Mouse (Mus musculus) midbrain, embryonic 12.5 days (tissue): ENCODE measurements around the gene Fermt2. TPM values are rescaled to one million over a fixed set of nuclear protein-coding genes. Genes with fewer than 3 reads are reported as not detected.
"Not testable (repeated sequence)": the region's sequence is repeated elsewhere in the genome, so short reads cannot be mapped to it uniquely, and the experiment has no call there.

Source experiments
- ATAC-seq: fragments of 200-750 bp; cut with Nextera tagmentation; 2 replicates; pipeline ENCODE4 v1.8.0; 2017; ENCODE audit warnings: low read depth, moderate TSS enrichment, moderate library complexity; ENCODE audit not compliant: low FRiP score
- H3K27ac ChIP-seq: fragments of 300-500 bp; sonication (generic); replicated peaks from 2 replicates; pipeline ENCODE4 v1.5.1; 2016; ENCODE audit warnings: mild to moderate bottlenecking
- H3K27me3 ChIP-seq: fragments of 300-500 bp; sonication (generic); 2 replicates; pipeline ENCODE4 v1.6.1; 2016; ENCODE audit warnings: mild to moderate bottlenecking
- H3K36me3 ChIP-seq: fragments of 300-500 bp; sonication (generic); 2 replicates; pipeline ENCODE4 v1.6.1; 2016
- H3K4me1 ChIP-seq: fragments of 300-500 bp; sonication (generic); 2 replicates; pipeline ENCODE4 v1.6.1; 2016
- H3K4me2 ChIP-seq: fragments of 300-500 bp; sonication (generic); replicated peaks from 2 replicates; pipeline ENCODE4 v1.6.1; 2016; ENCODE audit warnings: mild to moderate bottlenecking, moderate library complexity
- H3K4me3 ChIP-seq: fragments of 300-500 bp; sonication (generic); 2 replicates; pipeline ENCODE4 v1.5.1; 2016; ENCODE audit warnings: mild to moderate bottlenecking
- H3K9ac ChIP-seq: fragments of 300-500 bp; sonication (generic); replicated peaks from 2 replicates; pipeline ENCODE4 v1.6.1; 2016; ENCODE audit warnings: mild to moderate bottlenecking, moderate library complexity
- H3K9me3 ChIP-seq: fragments of 300-500 bp; sonication (generic); 2 replicates; pipeline ENCODE4 v1.6.1; 2016; ENCODE audit warnings: mild to moderate bottlenecking
- WGBS: fragments of 180-500 bp; shearing (Covaris S2); methylation state at CpG from one replicate; pipeline ENCODE4 v1.1.7; 2016; 5-methylcytosine and 5-hydroxymethylcytosine counted together
- polyA plus RNA-seq: library from polyadenylated mRNA; unstranded; fragments of >200 nt; fragmentation: Nextera tagmentation; extraction: Ambion mirVana; gene quantifications from 2 replicates; pipeline ENCODE4 v1.2.1, GENCODE M21; 2016

Gene Fermt2
- polyA plus RNA-seq, 1 experiment from 2014 or later = 72.1 TPM

DNA sequence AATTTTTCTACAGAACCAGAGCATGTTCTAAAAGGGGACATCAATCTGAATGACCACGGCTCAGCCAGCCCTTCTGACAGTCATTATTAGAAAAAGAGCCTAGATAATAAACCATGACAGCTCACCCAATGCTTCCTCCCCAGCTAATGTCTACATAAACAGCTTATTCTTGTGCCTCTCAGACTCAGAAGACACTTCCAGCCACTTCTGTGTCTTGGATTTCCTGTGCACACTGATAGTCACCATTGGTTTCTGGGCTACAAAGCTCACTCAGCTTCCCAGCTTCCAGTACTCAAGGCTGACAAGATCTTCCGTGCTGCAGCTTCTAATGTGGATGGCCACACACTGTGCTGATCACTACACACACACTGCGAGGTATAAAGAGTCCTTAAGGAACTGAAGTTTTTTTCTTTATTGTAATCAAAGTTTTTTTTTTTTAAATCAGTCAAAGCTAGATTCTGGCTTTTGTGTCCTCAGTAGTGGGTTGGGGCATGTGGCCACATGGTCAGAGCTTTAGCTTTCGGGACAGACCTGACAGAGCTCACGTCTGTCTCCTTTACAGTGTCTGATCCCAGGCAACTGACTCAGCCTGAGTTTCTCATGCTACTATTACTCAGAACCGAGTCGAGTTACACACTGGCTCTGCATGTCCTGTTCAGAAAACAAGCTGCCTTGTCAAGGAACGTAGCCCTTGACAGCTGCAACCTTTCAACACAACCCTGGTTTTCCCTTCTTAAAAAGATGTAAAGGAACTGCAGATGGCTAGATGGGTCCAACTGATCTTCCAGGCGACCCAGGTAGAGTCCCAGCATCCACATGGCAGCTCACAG, 50.7 kb downstream of the Fermt2 start:
- WGBS = 75% methylated on average over 9 of the region's 9 CpGs
- Histone ChIP-seq H3K4me2 (no peak overlapping the region), H3K36me3 (peaks cover 37% of the 10 kb centered on the region), H3K4me1 (no peaks in the 10 kb centered on the region), H3K9me3 (no peaks in the 10 kb centered on the region), H3K27me3 (no peaks in the 10 kb centered on the region), H3K4me3 (no peak overlapping the region), H3K27ac (no peak overlapping the region), H3K9ac (no peak overlapping the region)
- ATAC-seq = no peak

DNA sequence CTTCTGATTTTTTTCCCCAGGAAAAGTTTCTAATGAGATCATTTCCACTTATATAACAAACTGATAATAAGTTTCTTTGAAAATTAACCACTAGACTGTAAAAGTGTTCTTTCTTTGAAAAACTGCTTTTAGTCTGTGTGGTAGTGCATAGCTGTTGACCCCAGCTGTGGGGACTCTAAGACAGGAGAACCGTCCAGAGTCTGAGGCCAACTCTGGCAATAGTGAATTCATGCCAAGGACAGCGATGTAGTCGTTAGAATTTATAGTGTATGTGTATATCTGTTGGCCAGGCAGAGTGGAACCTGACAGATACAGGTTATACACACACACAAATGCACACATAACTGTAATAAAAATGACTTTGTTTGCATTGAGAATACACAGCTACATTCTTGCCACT, 51.4 kb downstream of the Fermt2 start:
- Histone ChIP-seq H3K27me3 (no peaks in the 10 kb centered on the region), H3K27ac (no peak overlapping the region), H3K9me3 (no peaks in the 10 kb centered on the region), H3K9ac (no peak overlapping the region), H3K4me3 (no peak overlapping the region), H3K4me2 (no peak overlapping the region), H3K4me1 (no peaks in the 10 kb centered on the region), H3K36me3 (peaks cover 37% of the 10 kb centered on the region)
- ATAC-seq = no peak
- WGBS = 81% methylated on average over 3 of the region's 3 CpGs

DNA sequence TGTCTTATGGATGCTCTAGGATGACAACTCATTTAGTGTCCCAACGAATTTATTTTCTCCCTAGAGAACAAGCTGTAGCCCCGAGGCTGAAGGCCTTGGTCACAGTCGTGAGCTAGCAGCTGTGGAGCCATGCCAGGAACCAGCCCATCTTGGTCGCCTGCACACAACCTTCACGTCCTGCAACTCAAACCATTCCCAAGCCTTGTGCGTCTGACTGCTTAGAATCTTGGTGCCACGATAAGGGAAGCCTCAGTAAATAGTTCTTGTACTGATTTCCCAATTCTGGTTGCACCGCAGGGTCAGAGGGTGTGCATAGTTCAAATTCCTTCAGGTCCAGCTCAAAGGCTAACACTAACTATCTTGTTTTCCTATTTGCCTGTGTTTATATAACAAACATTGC, 52.3 kb downstream of the Fermt2 start:
- Histone ChIP-seq H3K9me3 (no peaks in the 10 kb centered on the region), H3K27me3 (no peaks in the 10 kb centered on the region), H3K27ac (no peak overlapping the region), H3K9ac (no peak overlapping the region), H3K4me1 (no peaks in the 10 kb centered on the region), H3K4me3 (no peak overlapping the region), H3K36me3 (peaks cover 43% of the 10 kb centered on the region), H3K4me2 (no peak overlapping the region)
- 67% methylated on average over 8 of the region's 8 CpGs for WGBS
- no peak for ATAC-seq

DNA sequence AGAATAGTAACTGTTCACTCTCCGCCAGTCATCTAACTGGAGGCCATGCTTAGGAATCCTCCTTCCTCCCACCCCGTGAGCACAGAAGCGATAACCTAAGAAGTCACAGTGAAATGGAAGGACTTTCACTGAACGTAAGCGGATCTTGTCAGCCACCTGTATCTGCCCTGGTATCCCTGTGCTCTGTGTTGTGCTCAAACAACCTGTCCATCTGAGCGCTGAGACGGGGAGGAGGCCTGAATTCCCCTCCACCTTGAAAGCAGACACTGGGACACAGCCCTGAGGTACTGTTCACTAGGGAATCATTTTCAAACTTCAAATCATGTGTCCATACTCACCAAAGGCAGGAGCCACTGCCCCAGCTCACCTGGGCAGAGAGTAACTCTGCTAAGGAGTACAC, 52.9 kb downstream of the Fermt2 start:
- Histone ChIP-seq H3K27me3 (no peaks in the 10 kb centered on the region), H3K36me3 (peaks cover 45% of the 10 kb centered on the region), H3K9me3 (no peaks in the 10 kb centered on the region), H3K27ac (no peak overlapping the region), H3K9ac (no peak overlapping the region), H3K4me1 (no peaks in the 10 kb centered on the region), H3K4me2 (no peak overlapping the region), H3K4me3 (no peak overlapping the region)
- 92% methylated on average over 7 of the region's 7 CpGs for WGBS
- no peak for ATAC-seq

DNA sequence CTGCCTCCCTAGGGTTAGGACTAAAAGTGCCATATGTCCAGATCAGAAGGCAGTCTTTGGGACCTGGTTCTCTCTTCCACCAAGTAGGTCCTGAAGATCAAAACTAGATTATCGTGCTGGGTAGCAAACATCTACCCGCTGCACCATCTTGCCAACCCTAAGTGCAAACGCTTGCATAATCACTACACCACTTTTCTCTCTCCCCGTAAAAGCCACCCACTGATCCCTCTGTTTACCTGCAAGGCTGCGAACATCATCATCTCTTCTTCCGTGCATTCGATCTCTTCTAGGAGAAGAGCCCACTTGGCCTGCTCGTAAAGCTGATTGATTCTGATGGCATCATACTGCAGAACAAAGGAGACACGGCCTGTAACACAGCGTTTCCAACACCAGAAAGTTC, 57.4 kb downstream of the Fermt2 start:
- Histone ChIP-seq H3K9ac (no peak overlapping the region), H3K9me3 (peaks cover 5% of the 10 kb centered on the region; the same call in 1 of the 2 replicates), H3K27me3 (no peaks in the 10 kb centered on the region), H3K27ac (no peak overlapping the region), H3K36me3 (peaks cover 59% of the 10 kb centered on the region), H3K4me2 (no peak overlapping the region), H3K4me1 (no peaks in the 10 kb centered on the region), H3K4me3 (no peak overlapping the region)
- 97% methylated on average over 10 of the region's 10 CpGs for WGBS
- no peak for ATAC-seq

DNA sequence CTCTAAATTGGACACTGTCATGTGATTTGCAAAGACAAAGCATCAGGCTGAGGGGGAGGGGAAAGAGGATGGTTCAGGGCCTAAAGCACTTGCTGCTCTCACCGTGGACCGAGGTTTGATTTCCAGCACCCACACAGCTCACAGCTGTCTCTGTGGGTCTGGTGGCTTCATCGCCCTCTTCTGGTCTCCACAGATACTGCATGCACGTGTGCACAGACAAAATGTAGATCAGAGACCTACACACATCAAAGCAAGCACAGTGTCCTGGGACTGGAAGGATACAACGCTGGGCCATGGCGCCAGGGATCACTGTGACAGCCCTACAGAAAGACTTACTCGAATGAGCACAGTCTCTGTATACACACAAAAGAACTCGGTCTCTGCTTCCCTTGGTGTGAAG, 60.5 kb downstream of the Fermt2 start:
- Histone ChIP-seq H3K27me3 (no peaks in the 10 kb centered on the region), H3K36me3 (peaks cover 69% of the 10 kb centered on the region), H3K4me3 (no peak overlapping the region), H3K9me3 (peaks cover 5% of the 10 kb centered on the region; the same call in 1 of the 2 replicates), H3K4me1 (peaks cover 1% of the 10 kb centered on the region; the same call in 1 of the 2 replicates), H3K4me2 (no peak overlapping the region), H3K27ac (no peak overlapping the region), H3K9ac (no peak overlapping the region)
- WGBS = 90% methylated on average over 8 of the region's 8 CpGs
- no peak for ATAC-seq

DNA sequence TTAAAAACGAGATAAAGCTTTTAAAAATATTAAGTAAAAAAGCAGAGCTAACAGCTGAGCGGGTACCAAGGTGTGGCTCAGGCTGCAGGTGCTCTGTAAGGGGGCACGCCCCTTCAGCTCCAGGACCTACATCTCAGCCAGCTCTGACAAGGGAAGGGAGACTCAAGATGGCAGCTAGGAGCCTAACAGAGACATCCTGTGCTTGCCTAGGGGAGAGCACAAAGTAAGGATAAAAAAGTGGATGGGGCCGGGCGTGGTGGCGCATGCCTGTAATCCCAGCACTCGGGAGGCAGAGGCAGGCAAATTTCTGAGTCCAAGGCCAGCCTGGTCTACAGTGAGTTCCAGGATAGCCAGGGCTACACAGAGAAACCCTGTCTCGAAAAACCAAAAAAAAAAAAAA, 63.5 kb downstream of the Fermt2 start:
- peaks cover 24% of the 10 kb centered on the region for H3K4me1 ChIP-seq
- WGBS = 94% methylated on average over 7 of the region's 8 CpGs
- peaks cover 61% of the 10 kb centered on the region for H3K36me3 ChIP-seq
- not testable (repeated sequence) for H3K9ac ChIP-seq, H3K27ac ChIP-seq, H3K27me3 ChIP-seq, ATAC-seq, H3K4me3 ChIP-seq, H3K4me2 ChIP-seq, H3K9me3 ChIP-seq

DNA sequence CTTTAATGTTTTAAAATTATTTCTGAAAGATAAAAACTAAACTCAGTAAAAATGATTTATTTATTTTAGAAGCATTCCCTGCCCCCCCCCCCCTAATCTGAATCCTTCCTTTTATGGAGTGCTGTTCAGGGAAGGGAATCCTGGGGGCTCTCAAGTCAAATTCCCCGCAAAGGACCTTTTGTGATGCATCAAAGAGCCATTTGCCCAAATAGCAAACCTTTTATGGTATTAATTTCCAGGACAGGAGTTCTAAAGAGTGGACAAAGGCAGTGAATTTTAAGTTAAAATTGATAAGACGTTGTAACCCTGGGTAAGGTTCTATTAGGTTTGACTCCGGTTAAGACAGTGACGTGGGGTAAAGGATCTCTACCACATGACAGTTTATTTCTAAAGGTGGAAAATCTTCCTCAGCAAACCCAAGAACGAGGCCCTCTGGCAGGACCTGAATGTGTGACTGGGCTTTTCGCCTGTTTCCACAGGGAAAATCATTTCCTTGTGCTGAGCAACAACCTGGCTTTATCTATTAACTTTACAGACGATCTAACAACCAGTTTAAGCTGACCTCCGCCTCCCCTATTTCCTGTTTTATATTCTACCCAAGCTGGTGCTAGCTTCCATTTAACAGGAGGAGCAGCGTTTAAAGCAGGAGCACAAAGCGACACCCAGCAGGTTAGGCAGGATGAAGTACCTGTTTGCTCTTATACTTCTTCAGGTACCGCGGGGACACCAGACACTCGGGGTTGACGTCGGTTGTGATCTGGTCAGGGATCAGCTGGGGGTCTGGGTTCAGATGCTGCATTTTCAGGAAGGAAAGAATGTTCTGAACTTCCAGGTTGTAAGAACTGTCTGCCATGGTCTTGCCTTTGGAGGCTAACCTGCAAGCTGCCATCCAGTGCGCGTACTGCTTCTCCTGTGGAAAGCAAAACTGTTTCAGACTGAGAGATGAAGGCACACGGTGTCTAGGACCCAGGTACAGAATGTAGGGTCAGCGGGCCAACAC, 65.6 kb downstream of the Fermt2 start:
- H3K4me2 ChIP-seq = no peak overlapping the region
- H3K36me3 ChIP-seq = peaks cover 58% of the 10 kb centered on the region
- H3K9me3 ChIP-seq = peaks cover under 1% of the 10 kb centered on the region; the same call in 1 of the 2 replicates
- no peak overlapping the region for H3K9ac ChIP-seq
- H3K27ac ChIP-seq = no peak overlapping the region
- no peak for ATAC-seq
- peaks cover 24% of the 10 kb centered on the region for H3K4me1 ChIP-seq
- WGBS = 66% methylated on average over 19 of the region's 19 CpGs
- H3K4me3 ChIP-seq = no peak overlapping the region
- no peaks in the 10 kb centered on the region for H3K27me3 ChIP-seq

DNA sequence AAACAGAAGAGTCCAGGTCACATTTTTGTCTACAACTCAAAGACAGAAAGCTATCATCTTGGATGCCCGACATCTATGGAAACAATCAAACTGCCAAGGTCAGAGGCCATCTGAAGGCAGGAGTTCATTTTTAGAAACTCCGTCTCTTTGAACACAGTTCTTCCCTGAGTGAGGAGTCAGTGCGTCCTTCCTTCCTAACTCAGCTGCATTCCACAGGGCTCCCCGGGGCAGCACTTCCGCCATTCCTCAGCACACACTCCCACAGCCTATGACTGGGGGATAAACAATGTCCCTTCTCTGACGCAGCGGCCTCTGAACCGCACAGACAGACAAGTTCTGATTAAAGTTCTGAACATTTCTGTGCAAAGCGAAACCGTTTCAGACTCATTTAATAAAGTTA, 66.3 kb downstream of the Fermt2 start:
- Histone ChIP-seq H3K4me2 (no peak overlapping the region), H3K36me3 (peaks cover 54% of the 10 kb centered on the region), H3K9me3 (no peaks in the 10 kb centered on the region), H3K4me1 (peaks cover 24% of the 10 kb centered on the region), H3K27ac (peak overlapping the region; percentile 73), H3K4me3 (no peak overlapping the region), H3K27me3 (no peaks in the 10 kb centered on the region), H3K9ac (no peak overlapping the region)
- ATAC-seq = no peak
- 16% methylated on average over 10 of the region's 10 CpGs for WGBS

DNA sequence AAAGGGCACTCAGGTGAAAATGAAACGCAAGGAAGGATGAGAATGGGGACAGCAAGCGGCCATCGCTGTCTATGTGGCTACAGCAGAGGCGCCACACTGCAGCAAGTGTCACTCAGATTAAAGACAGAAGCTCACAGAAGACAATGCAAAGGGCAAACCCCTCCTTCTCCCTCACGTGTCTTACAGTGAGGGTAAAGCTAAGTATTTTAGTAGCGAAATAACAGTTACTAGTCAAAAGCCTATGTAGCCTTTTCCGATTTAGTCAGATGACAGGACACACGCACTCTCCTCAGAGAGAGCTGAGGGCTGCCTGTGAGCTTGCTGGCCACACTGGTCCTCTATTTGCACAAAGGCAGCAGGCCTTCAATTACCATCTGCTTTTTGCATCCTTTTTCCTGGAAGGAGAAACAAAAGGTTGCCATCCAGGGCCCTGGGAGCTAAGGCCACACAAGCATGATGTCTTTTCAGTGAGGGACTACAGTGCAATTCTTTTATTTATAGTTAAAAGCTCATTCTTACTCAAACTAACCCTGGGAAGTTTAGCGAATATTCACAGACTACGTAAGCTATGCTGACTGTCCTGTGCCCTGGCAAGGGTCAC, 66.9 kb downstream of the Fermt2 start:
- Histone ChIP-seq H3K9ac (peak overlapping the region; percentile 15; the same call in 1 of the 2 replicates), H3K27me3 (no peaks in the 10 kb centered on the region), H3K36me3 (peaks cover 58% of the 10 kb centered on the region), H3K4me1 (peaks cover 24% of the 10 kb centered on the region), H3K4me3 (no peak overlapping the region), H3K9me3 (no peaks in the 10 kb centered on the region), H3K4me2 (peak overlapping the region; percentile 21), H3K27ac (peak overlapping the region; percentile 73)
- WGBS = 24% methylated on average over 10 of the region's 10 CpGs
- peak; percentile 53; the same call in 1 of the 2 replicates for ATAC-seq

DNA sequence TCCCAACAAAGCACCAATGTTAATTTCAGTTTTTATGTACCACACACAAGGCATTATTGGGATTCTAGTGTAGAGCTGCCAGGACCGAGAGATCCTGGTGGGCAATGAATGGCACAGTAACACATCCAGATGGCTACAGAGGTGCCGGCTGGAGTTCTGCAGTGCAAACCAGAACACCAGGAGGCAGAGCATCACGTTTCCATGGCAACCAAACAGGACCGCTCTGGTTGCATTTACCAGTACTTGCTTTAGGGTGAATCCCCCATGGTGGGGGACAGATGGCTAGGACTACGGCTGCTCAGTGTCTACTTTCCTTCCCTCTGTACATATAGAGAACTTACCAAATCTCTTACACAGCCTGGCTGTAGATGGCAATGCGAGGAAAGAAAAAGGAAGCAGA, 67.5 kb downstream of the Fermt2 start:
- WGBS = 23% methylated on average over 6 of the region's 6 CpGs
- H3K4me1 ChIP-seq = peaks cover 24% of the 10 kb centered on the region
- peak overlapping the region; percentile 21 for H3K4me2 ChIP-seq
- peak overlapping the region; percentile 73 for H3K27ac ChIP-seq
- peak overlapping the region; percentile 15; the same call in 1 of the 2 replicates for H3K9ac ChIP-seq
- no peak overlapping the region for H3K4me3 ChIP-seq
- peak; percentile 85 for ATAC-seq
- H3K36me3 ChIP-seq = peaks cover 52% of the 10 kb centered on the region
- H3K27me3 ChIP-seq = no peaks in the 10 kb centered on the region
- H3K9me3 ChIP-seq = no peaks in the 10 kb centered on the region
